Mouse (Mus musculus) lung, postnatal 0 days (tissue): ENCODE data around the gene Gm20696.

Experiments
- CTCF ChIP-seq: IDR thresholded peaks from 2 replicates; pipeline ENCODE4 v1.5.1; 2016; ENCODE audit warnings: antibody characterized with exemption, mild to moderate bottlenecking
- EP300 ChIP-seq: IDR thresholded peaks from 2 replicates; pipeline ENCODE4 v1.6.1; 2016; ENCODE audit warnings: antibody characterized with exemption, mild to moderate bottlenecking, control low read depth

DNA sequence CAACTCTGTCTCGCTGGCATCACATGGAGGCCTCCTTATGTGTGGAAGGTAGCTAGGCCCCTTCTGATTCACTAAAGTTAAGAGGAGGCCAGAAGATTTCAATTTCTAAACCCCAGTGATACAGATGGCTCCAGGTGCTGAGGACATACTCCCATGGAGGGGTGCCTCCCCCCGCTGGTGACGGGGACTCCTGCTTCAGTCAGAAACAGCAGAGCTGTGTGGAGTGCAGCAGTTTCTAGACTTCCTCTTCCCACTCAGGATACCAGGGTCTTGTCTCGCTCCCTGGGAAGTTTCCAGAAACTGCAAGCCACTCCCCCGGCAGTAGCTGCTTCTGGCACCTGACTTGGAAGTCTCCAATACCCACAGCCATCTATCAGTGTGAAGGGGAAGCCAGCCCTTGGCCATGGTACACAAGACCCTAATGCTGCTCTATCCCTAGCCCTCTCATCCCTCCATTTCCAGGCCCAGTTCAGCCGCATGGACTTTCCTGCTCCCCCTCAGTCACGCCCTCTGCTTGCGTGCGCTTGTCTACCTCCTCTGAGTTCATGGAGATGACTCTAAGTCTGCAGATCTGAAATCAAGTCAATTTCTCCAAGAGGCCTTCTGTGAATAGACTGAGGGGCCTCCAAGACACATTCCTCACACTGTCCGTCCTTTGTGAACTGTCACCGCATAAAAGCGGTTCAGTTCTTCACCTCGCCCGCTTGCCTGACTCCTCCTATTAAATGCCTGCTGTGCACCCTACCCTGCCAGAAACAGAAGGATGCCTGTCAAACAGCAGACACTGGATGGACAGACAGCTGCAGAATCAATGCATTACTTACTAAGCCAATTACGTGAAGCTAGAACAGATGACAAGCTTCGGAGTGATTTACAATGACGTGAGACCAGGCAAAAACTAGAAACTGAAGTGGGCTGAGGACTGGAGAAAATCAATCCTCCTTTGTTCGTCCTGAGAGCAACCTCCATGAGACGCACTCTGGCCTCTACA is 346.9 kb downstream of the Gm20696 start:
- TF ChIP-seq CTCF (0 out of 2 replicates have a peak, but pooled peaks have one; percentile 2), EP300 (no peak)
